Mouse (Mus musculus) kidney, adult 2 months (tissue): Measurements from ENCODE around the gene Rspo4. TPM values are rescaled to one million over a fixed set of nuclear protein-coding genes. Genes with fewer than 3 reads are reported as not detected.

Experiments
- DNase-seq: peaks from one replicate; pipeline ENCODE4 v3.0.0; 2021
- H3K27ac ChIP-seq: fragments of 200-500 bp; 2 replicates; pipeline ENCODE4 v1.5.1; 2012; ENCODE audit warnings: low read depth, low read length, control low read depth, inconsistent platforms; ENCODE audit not compliant: insufficient read depth
- H3K27me3 ChIP-seq: fragments of 200-500 bp; replicated peaks from 2 replicates; pipeline ENCODE4 v1.6.1; 2012; ENCODE audit warnings: mild to moderate bottlenecking, moderate library complexity, low read length, inconsistent platforms; ENCODE audit not compliant: control insufficient read depth, insufficient read depth
- H3K36me3 ChIP-seq: fragments of 200-500 bp; 2 replicates; pipeline ENCODE4 v1.6.1; 2012; ENCODE audit warnings: mild to moderate bottlenecking, moderate library complexity, low read length, inconsistent platforms; ENCODE audit not compliant: control insufficient read depth, insufficient read depth
- H3K4me1 ChIP-seq: fragments of 200-500 bp; 2 replicates; pipeline ENCODE4 v1.6.1; 2011; ENCODE audit warnings: low read length; ENCODE audit not compliant: control insufficient read depth, insufficient read depth
- H3K4me3 ChIP-seq: fragments of 200-500 bp; 2 replicates; pipeline ENCODE4 v1.5.1; 2011; ENCODE audit warnings: mild to moderate bottlenecking, low read depth, low read length, control low read depth; ENCODE audit not compliant: insufficient read depth
- CTCF ChIP-seq: fragments of 200-500 bp; conservative IDR thresholded peaks from 2 replicates; pipeline ENCODE4 v1.5.1; 2011; ENCODE audit warnings: low read depth, mild to moderate bottlenecking, control low read depth, low read length, moderate library complexity, mixed read lengths; ENCODE audit not compliant: insufficient read depth, insufficient read length
- POLR2A ChIP-seq: fragments of 200-500 bp; IDR thresholded peaks from one replicate; pipeline ENCODE4 v1.6.1; 2011; ENCODE audit warnings: low read depth, low read length, control low read depth
- WGBS: fragments of 180-500 bp; shearing (Covaris S2); methylation state at CpG from one replicate; pipeline ENCODE4 v1.1.7; 2018; 5-methylcytosine and 5-hydroxymethylcytosine counted together
- polyA plus RNA-seq: library from polyadenylated mRNA; depleted of rRNA; stranded (reverse); fragments of >200 nt; gene quantifications from 2 replicates; pipeline ENCODE4 v1.2.3, GENCODE M21; 2012

Rspo4 gene
- polyA plus RNA-seq, 1 experiment = not detected

- Histone ChIP-seq H3K4me3 (no peak overlapping the region), H3K27ac (no peak overlapping the region), H3K36me3 (no peaks in the 10 kb centered on the region), H3K4me1 (no peaks in the 10 kb centered on the region), H3K27me3 (no peaks in the 10 kb centered on the region)
- no peak for DNase-seq
- TF ChIP-seq CTCF (no peak), POLR2A (no peak)
- WGBS = 87% methylated on average over 1 of the region's 1 CpGs
Measured at GRCm38 (mm10) chr2:151898106-151898505, 55.4 kb downstream of the Rspo4 start.

- no peaks in the 10 kb centered on the region for H3K4me1 ChIP-seq
- H3K27ac ChIP-seq = no peak overlapping the region
- TF ChIP-seq CTCF (no peak), POLR2A (no peak)
- 68% methylated on average over 4 of the region's 4 CpGs for WGBS
- H3K4me3 ChIP-seq = no peak overlapping the region
- H3K27me3 ChIP-seq = no peaks in the 10 kb centered on the region
- H3K36me3 ChIP-seq = no peaks in the 10 kb centered on the region
- no peak for DNase-seq
Measured at GRCm38 (mm10) chr2:151900845-151901244, 58.1 kb downstream of the Rspo4 start.

GRCm38 (mm10) chr2:151903267-151903666, 60.5 kb downstream of the Rspo4 start:
- TF ChIP-seq POLR2A (no peak), CTCF (no peak)
- no peak for DNase-seq
- Histone ChIP-seq H3K36me3 (no peaks in the 10 kb centered on the region), H3K4me3 (no peak overlapping the region), H3K4me1 (no peaks in the 10 kb centered on the region), H3K27me3 (no peaks in the 10 kb centered on the region), H3K27ac (no peak overlapping the region)
- WGBS = 86% methylated on average over 6 of the region's 6 CpGs

GRCm38 (mm10) chr2:151903933-151904332, 61.2 kb downstream of the Rspo4 start:
- no peak overlapping the region for H3K27ac ChIP-seq
- no peak overlapping the region for H3K4me3 ChIP-seq
- no peak for TF ChIP-seq CTCF
- no peak for TF ChIP-seq POLR2A
- 69% methylated on average over 4 of the region's 4 CpGs for WGBS
- no peaks in the 10 kb centered on the region for H3K27me3 ChIP-seq
- no peaks in the 10 kb centered on the region for H3K4me1 ChIP-seq
- DNase-seq = no peak
- no peaks in the 10 kb centered on the region for H3K36me3 ChIP-seq

- DNase-seq = no peak
- Histone ChIP-seq H3K4me3 (no peak overlapping the region), H3K27me3 (no peaks in the 10 kb centered on the region), H3K4me1 (no peaks in the 10 kb centered on the region), H3K27ac (no peak overlapping the region), H3K36me3 (no peaks in the 10 kb centered on the region)
- no peak for TF ChIP-seq CTCF
- no peak for TF ChIP-seq POLR2A
- WGBS = 44% methylated on average over 3 of the region's 3 CpGs
Measured at GRCm38 (mm10) chr2:151904636-151905035, 61.9 kb downstream of the Rspo4 start.

GRCm38 (mm10) chr2:151907020-151907419, 64.3 kb downstream of the Rspo4 start:
- no peak for DNase-seq
- Histone ChIP-seq H3K4me3 (no peak overlapping the region), H3K4me1 (no peaks in the 10 kb centered on the region), H3K36me3 (no peaks in the 10 kb centered on the region), H3K27me3 (no peaks in the 10 kb centered on the region), H3K27ac (no peak overlapping the region)
- TF ChIP-seq CTCF (no peak), POLR2A (no peak)
- WGBS = 74% methylated on average over 2 of the region's 2 CpGs

- TF ChIP-seq POLR2A = no peak
- no peak for TF ChIP-seq CTCF
- Histone ChIP-seq H3K4me1 (no peaks in the 10 kb centered on the region), H3K27ac (no peak overlapping the region), H3K4me3 (no peak overlapping the region), H3K36me3 (no peaks in the 10 kb centered on the region), H3K27me3 (no peaks in the 10 kb centered on the region)
- WGBS = 78% methylated on average over 3 of the region's 3 CpGs
- no peak for DNase-seq
Measured at GRCm38 (mm10) chr2:151909386-151909785, 66.7 kb downstream of the Rspo4 start.

GRCm38 (mm10) chr2:151910498-151910897, 67.8 kb downstream of the Rspo4 start:
- H3K4me3 ChIP-seq = no peak overlapping the region
- H3K27ac ChIP-seq = no peak overlapping the region
- H3K27me3 ChIP-seq = no peaks in the 10 kb centered on the region
- TF ChIP-seq POLR2A (no peak), CTCF (no peak)
- DNase-seq = no peak
- no peaks in the 10 kb centered on the region for H3K36me3 ChIP-seq
- WGBS = 35% methylated on average over 5 of the region's 5 CpGs
- no peaks in the 10 kb centered on the region for H3K4me1 ChIP-seq
